Mouse (Mus musculus): ENCODE measurements at regions not wholly inside any gene's neighbourhood (a gene's known extent, or its start where the extent isn't known, plus 50 kb on each side); places are given as distances from the start of the nearest gene placed in this dataset.

- Histone ChIP-seq H3K4me1 (ENCODE audit: control insufficient read depth, insufficient read depth, insufficient read length) (no peaks in the 10 kb centered on the region), H3K4me3 (ENCODE audit: extremely low read depth, insufficient read depth, insufficient read length) (no peak overlapping the region), H3K36me3 (ENCODE audit: control insufficient read depth, insufficient read depth, low read length) (no peaks in the 10 kb centered on the region), H3K27ac (ENCODE audit: insufficient read depth, low read length) (no peak overlapping the region), H3K27me3 (ENCODE audit: control insufficient read depth, insufficient read depth, low read length) (no peaks in the 10 kb centered on the region)
- DNase-seq (ENCODE audit: low read depth in 1 of 2, low spot score in 2 of 2), result no peak
- TF ChIP-seq CTCF (IDR thresholded peaks at IDR 0.05; ENCODE audit: extremely low read depth, insufficient read depth, insufficient read length, insufficient replicate concordance), result no peak
- TF ChIP-seq POLR2A (IDR thresholded peaks at IDR 0.05; ENCODE audit: low read depth, low read length), result no peak
Measured at GRCm38 (mm10) chr13:70904834-70905233, 63.2 kb upstream of the Adamts16 start.

GRCm38 (mm10) chr13:70903831-70904230 is 62.2 kb upstream of the Adamts16 start:
- Histone ChIP-seq H3K36me3 (ENCODE audit: control insufficient read depth, insufficient read depth, low read length) (no peaks in the 10 kb centered on the region), H3K4me3 (ENCODE audit: extremely low read depth, insufficient read depth, insufficient read length) (no peak overlapping the region), H3K27me3 (ENCODE audit: control insufficient read depth, insufficient read depth, low read length) (no peaks in the 10 kb centered on the region), H3K4me1 (ENCODE audit: control insufficient read depth, insufficient read depth, insufficient read length) (no peaks in the 10 kb centered on the region), H3K27ac (ENCODE audit: insufficient read depth, low read length) (no peak overlapping the region)
- TF ChIP-seq CTCF (IDR thresholded peaks at IDR 0.05; ENCODE audit: extremely low read depth, insufficient read depth, insufficient read length, insufficient replicate concordance) (no peak), POLR2A (IDR thresholded peaks at IDR 0.05; ENCODE audit: low read depth, low read length) (no peak)
- 82% methylated on average over 8 of the region's 8 CpGs for WGBS
- no peak for DNase-seq (ENCODE audit: low read depth in 1 of 2, low spot score in 2 of 2)

GRCm38 (mm10) chr13:70903150-70903549 is 61.5 kb upstream of the Adamts16 start:
- H3K27ac ChIP-seq (ENCODE audit: insufficient read depth, low read length), result no peak overlapping the region
- no peaks in the 10 kb centered on the region for H3K4me1 ChIP-seq (ENCODE audit: control insufficient read depth, insufficient read depth, insufficient read length)
- 91% methylated on average over 2 of the region's 2 CpGs for WGBS
- no peak for DNase-seq (ENCODE audit: low read depth in 1 of 2, low spot score in 2 of 2)
- TF ChIP-seq POLR2A (IDR thresholded peaks at IDR 0.05; ENCODE audit: low read depth, low read length), result no peak
- no peak for TF ChIP-seq CTCF (IDR thresholded peaks at IDR 0.05; ENCODE audit: extremely low read depth, insufficient read depth, insufficient read length, insufficient replicate concordance)
- no peaks in the 10 kb centered on the region for H3K36me3 ChIP-seq (ENCODE audit: control insufficient read depth, insufficient read depth, low read length)
- H3K27me3 ChIP-seq (ENCODE audit: control insufficient read depth, insufficient read depth, low read length), result no peaks in the 10 kb centered on the region
- no peak overlapping the region for H3K4me3 ChIP-seq (ENCODE audit: extremely low read depth, insufficient read depth, insufficient read length)

GRCm38 (mm10) chr13:70902727-70903126 is 61.1 kb upstream of the Adamts16 start:
- TF ChIP-seq CTCF (IDR thresholded peaks at IDR 0.05; ENCODE audit: extremely low read depth, insufficient read depth, insufficient read length, insufficient replicate concordance) (no peak), POLR2A (IDR thresholded peaks at IDR 0.05; ENCODE audit: low read depth, low read length) (no peak)
- Histone ChIP-seq H3K4me3 (ENCODE audit: extremely low read depth, insufficient read depth, insufficient read length) (no peak overlapping the region), H3K4me1 (ENCODE audit: control insufficient read depth, insufficient read depth, insufficient read length) (no peaks in the 10 kb centered on the region), H3K36me3 (ENCODE audit: control insufficient read depth, insufficient read depth, low read length) (no peaks in the 10 kb centered on the region), H3K27me3 (ENCODE audit: control insufficient read depth, insufficient read depth, low read length) (no peaks in the 10 kb centered on the region), H3K27ac (ENCODE audit: insufficient read depth, low read length) (no peak overlapping the region)
- DNase-seq (ENCODE audit: low read depth in 1 of 2, low spot score in 2 of 2), result no peak
- WGBS, result 49% methylated on average over 10 of the region's 10 CpGs

- no peak overlapping the region for H3K27ac ChIP-seq (ENCODE audit: insufficient read depth, low read length)
- no peak for TF ChIP-seq POLR2A (IDR thresholded peaks at IDR 0.05; ENCODE audit: low read depth, low read length)
- TF ChIP-seq CTCF (IDR thresholded peaks at IDR 0.05; ENCODE audit: extremely low read depth, insufficient read depth, insufficient read length, insufficient replicate concordance), result no peak
- WGBS, result 68% methylated on average over 5 of the region's 5 CpGs
Measured at GRCm38 (mm10) chr13:70891634-70892033, 50.0 kb upstream of the Adamts16 start.

More at GRCm38 (mm10) chr13:70891634-70892033, 50.0 kb upstream of the Adamts16 start:
- H3K27me3 ChIP-seq (ENCODE audit: control insufficient read depth, insufficient read depth, low read length), result no peaks in the 10 kb centered on the region
- H3K4me1 ChIP-seq (ENCODE audit: control insufficient read depth, insufficient read depth, insufficient read length), result no peaks in the 10 kb centered on the region
- no peak overlapping the region for H3K4me3 ChIP-seq (ENCODE audit: extremely low read depth, insufficient read depth, insufficient read length)
- no peaks in the 10 kb centered on the region for H3K36me3 ChIP-seq (ENCODE audit: control insufficient read depth, insufficient read depth, low read length)
- DNase-seq (ENCODE audit: low read depth in 1 of 2, low spot score in 2 of 2), result no peak

Measured in spleen, adult 2 months (tissue).